Mouse (Mus musculus): Measurements from ENCODE around the gene Slc28a1. TPM values are rescaled to one million over a fixed set of nuclear protein-coding genes. Genes with fewer than 3 reads are reported as not detected.

Slc28a1 gene
- polyA plus RNA-seq, 1 experiment, result not detected

DNA sequence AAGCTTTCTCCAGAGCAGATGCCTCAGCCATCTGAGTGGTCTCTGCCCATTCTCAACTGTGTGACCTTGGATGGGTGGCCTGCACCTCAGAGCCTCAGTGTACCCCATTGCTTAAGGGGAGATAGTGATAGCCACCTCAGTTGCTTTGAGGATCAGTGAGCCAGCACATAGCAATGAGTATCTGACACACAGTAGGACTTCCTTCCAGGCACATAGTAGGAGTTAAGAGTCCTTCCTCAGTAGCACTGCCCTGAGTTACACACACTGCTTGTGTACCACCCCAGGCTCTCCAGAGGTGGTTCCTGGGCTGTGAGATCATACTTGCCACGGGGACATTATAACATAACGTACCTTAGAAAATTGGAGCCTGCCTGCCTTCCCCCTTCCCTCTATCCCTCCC lies 19.3 kb downstream of the Slc28a1 start:
- Histone ChIP-seq H3ac (ENCODE audit: control insufficient read depth, insufficient read length) (no peak overlapping the region), H3K79me2 (ENCODE audit: control insufficient read depth, insufficient read depth) (no peaks in the 10 kb centered on the region), H3K36me3 (ENCODE audit: control insufficient read depth, insufficient read depth) (no peaks in the 10 kb centered on the region), H3K27me3 (ENCODE audit: control insufficient read depth, insufficient read depth, insufficient read length) (no peaks in the 10 kb centered on the region), H3K4me2 (ENCODE audit: low read depth) (no peak overlapping the region), H3K4me3 (no peak overlapping the region)
- TF ChIP-seq USF1 (IDR thresholded peaks at IDR 0.05; ENCODE audit: low read depth) (no peak), TCF12 (IDR thresholded peaks at IDR 0.05; ENCODE audit: insufficient read depth, poor library complexity, severe bottlenecking) (no peak), POLR2A (IDR thresholded peaks at IDR 0.05; ENCODE audit: insufficient read length, low read depth) (no peak), SRF (IDR thresholded peaks at IDR 0.05; ENCODE audit: control insufficient read depth, insufficient read length, low read depth) (no peak), MYOD1 (IDR thresholded peaks at IDR 0.05; ENCODE audit: control insufficient read depth in 1 of 3, insufficient read length in 2 of 3, low read depth in 2 of 3) (no peak), E2F4 (IDR thresholded peaks at IDR 0.05; ENCODE audit: insufficient read depth) (no peak), REST (IDR thresholded peaks at IDR 0.05; ENCODE audit: insufficient read depth, insufficient read length) (no peak), POLR2AphosphoS2 (IDR thresholded peaks at IDR 0.05; ENCODE audit: insufficient read length, low read depth) (no peak), MAX (IDR thresholded peaks at IDR 0.05; ENCODE audit: low read depth) (no peak), MYOG (IDR thresholded peaks at IDR 0.05; ENCODE audit: control insufficient read depth in 1 of 3, insufficient read depth in 1 of 3, insufficient read length in 2 of 3, low read depth in 2 of 3) (no peak), TCF3 (IDR thresholded peaks at IDR 0.05; ENCODE audit: insufficient read length, low read depth) (no peak), CEBPB (IDR thresholded peaks at IDR 0.05; ENCODE audit: insufficient read depth, poor library complexity, severe bottlenecking) (no peak)

DNA sequence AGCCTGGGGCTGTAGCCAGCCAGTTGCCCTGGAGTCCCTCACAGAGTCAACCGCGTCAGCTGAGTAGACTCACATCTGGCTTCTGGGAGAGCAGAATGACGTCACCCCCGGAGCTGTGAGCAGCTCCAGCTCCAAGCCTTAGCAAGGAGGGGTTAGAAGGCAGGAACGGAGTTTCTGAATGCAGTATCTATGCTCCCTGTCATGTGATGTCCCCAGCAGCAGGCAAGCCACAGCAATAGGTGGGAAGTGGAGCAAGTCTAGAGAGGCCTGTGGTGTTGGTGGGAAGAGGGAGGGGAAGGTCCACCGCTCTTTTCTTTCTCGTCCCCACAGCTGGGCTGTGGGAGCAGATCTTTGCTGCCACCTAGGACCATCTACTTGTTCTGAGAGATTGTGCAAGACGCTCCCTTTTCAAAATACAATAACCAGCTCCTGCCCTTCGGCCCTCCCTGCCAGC lies 20.0 kb downstream of the Slc28a1 start:
- TF ChIP-seq SRF (IDR thresholded peaks at IDR 0.05; ENCODE audit: control insufficient read depth, insufficient read length, low read depth) (no peak), USF1 (IDR thresholded peaks at IDR 0.05; ENCODE audit: low read depth) (peak; percentile 30), MYOD1 (IDR thresholded peaks at IDR 0.05; ENCODE audit: control insufficient read depth in 1 of 3, insufficient read length in 2 of 3, low read depth in 2 of 3) (no peak), CEBPB (IDR thresholded peaks at IDR 0.05; ENCODE audit: insufficient read depth, poor library complexity, severe bottlenecking) (peak; percentile 63)
- no peak overlapping the region for H3K4me3 ChIP-seq
- H3K27me3 ChIP-seq (ENCODE audit: control insufficient read depth, insufficient read depth, insufficient read length), result no peaks in the 10 kb centered on the region
- no peak overlapping the region for H3ac ChIP-seq (ENCODE audit: control insufficient read depth, insufficient read length)
- H3K36me3 ChIP-seq (ENCODE audit: control insufficient read depth, insufficient read depth), result no peaks in the 10 kb centered on the region
- H3K4me2 ChIP-seq (ENCODE audit: low read depth), result peak overlapping the region; percentile 46
- no peaks in the 10 kb centered on the region for H3K79me2 ChIP-seq (ENCODE audit: control insufficient read depth, insufficient read depth)

DNA sequence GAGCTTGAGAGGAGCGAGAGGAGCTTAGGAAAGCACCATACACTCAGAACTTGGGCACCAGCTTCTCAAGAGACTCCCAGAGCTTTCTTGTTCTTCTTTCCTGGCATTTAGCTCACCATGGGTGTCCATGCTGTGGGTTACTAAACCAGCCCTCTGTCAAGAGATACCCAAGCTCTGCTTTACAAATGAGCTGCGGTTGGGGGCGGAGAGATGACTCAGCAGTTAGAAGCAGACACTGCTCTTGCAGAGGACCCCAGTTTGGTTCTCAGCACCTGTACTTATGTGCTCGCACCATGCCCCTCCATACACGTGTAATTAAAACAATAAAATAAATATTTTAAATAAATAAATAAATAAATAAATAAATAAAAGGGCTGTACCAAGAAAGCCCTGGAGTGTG lies 22.7 kb downstream of the Slc28a1 start:
- Histone ChIP-seq H3K27me3 (ENCODE audit: control insufficient read depth, insufficient read depth, insufficient read length) (no peaks in the 10 kb centered on the region), H3K4me2 (ENCODE audit: low read depth) (no peak overlapping the region), H3ac (ENCODE audit: control insufficient read depth, insufficient read length) (no peak overlapping the region), H3K79me2 (ENCODE audit: control insufficient read depth, insufficient read depth) (no peaks in the 10 kb centered on the region), H3K36me3 (ENCODE audit: control insufficient read depth, insufficient read depth) (no peaks in the 10 kb centered on the region), H3K4me3 (no peak overlapping the region)
- no peak for TF ChIP-seq REST (IDR thresholded peaks at IDR 0.05; ENCODE audit: insufficient read depth, insufficient read length)
- no peak for TF ChIP-seq USF1 (IDR thresholded peaks at IDR 0.05; ENCODE audit: low read depth)
- TF ChIP-seq CEBPB (IDR thresholded peaks at IDR 0.05; ENCODE audit: insufficient read depth, poor library complexity, severe bottlenecking), result no peak
- TF ChIP-seq E2F4 (IDR thresholded peaks at IDR 0.05; ENCODE audit: insufficient read depth), result no peak
- TF ChIP-seq SRF (IDR thresholded peaks at IDR 0.05; ENCODE audit: control insufficient read depth, insufficient read length, low read depth), result no peak
- TF ChIP-seq TCF3 (IDR thresholded peaks at IDR 0.05; ENCODE audit: insufficient read length, low read depth), result no peak
- TF ChIP-seq TCF12 (IDR thresholded peaks at IDR 0.05; ENCODE audit: insufficient read depth, poor library complexity, severe bottlenecking), result no peak
- TF ChIP-seq MYOD1 (IDR thresholded peaks at IDR 0.05; ENCODE audit: control insufficient read depth in 1 of 3, insufficient read length in 2 of 3, low read depth in 2 of 3), result no peak

- no peaks in the 10 kb centered on the region for H3K36me3 ChIP-seq (ENCODE audit: control insufficient read depth, insufficient read depth)
- no peaks in the 10 kb centered on the region for H3K27me3 ChIP-seq (ENCODE audit: control insufficient read depth, insufficient read depth, insufficient read length)
- no peak overlapping the region for H3ac ChIP-seq (ENCODE audit: control insufficient read depth, insufficient read length)
- TF ChIP-seq SRF (IDR thresholded peaks at IDR 0.05; ENCODE audit: control insufficient read depth, insufficient read length, low read depth), result no peak
- TF ChIP-seq E2F4 (IDR thresholded peaks at IDR 0.05; ENCODE audit: insufficient read depth), result no peak
- no peak for TF ChIP-seq POLR2A (IDR thresholded peaks at IDR 0.05; ENCODE audit: insufficient read length, low read depth)
- TF ChIP-seq USF1 (IDR thresholded peaks at IDR 0.05; ENCODE audit: low read depth), result no peak
- no peak for TF ChIP-seq MAX (IDR thresholded peaks at IDR 0.05; ENCODE audit: low read depth)
- no peak for TF ChIP-seq CEBPB (IDR thresholded peaks at IDR 0.05; ENCODE audit: insufficient read depth, poor library complexity, severe bottlenecking)
- no peak for TF ChIP-seq MYOD1 (IDR thresholded peaks at IDR 0.05; ENCODE audit: control insufficient read depth in 1 of 3, insufficient read length in 2 of 3, low read depth in 2 of 3)
- TF ChIP-seq POLR2AphosphoS2 (IDR thresholded peaks at IDR 0.05; ENCODE audit: insufficient read length, low read depth), result no peak
- no peak for TF ChIP-seq MYOG (IDR thresholded peaks at IDR 0.05; ENCODE audit: control insufficient read depth in 1 of 3, insufficient read depth in 1 of 3, insufficient read length in 2 of 3, low read depth in 2 of 3)
- TF ChIP-seq TCF12 (IDR thresholded peaks at IDR 0.05; ENCODE audit: insufficient read depth, poor library complexity, severe bottlenecking), result no peak
- no peak for TF ChIP-seq REST (IDR thresholded peaks at IDR 0.05; ENCODE audit: insufficient read depth, insufficient read length)
- TF ChIP-seq TCF3 (IDR thresholded peaks at IDR 0.05; ENCODE audit: insufficient read length, low read depth), result no peak
- H3K79me2 ChIP-seq (ENCODE audit: control insufficient read depth, insufficient read depth), result no peaks in the 10 kb centered on the region
- H3K4me2 ChIP-seq (ENCODE audit: low read depth), result no peak overlapping the region
- H3K4me3 ChIP-seq, result no peak overlapping the region
Measured at GRCm38 (mm10) chr7:81139100-81139499, 24.5 kb downstream of the Slc28a1 start.

GRCm38 (mm10) chr7:81139671-81140404 lies 25.2 kb downstream of the Slc28a1 start:
- no peaks in the 10 kb centered on the region for H3K36me3 ChIP-seq (ENCODE audit: control insufficient read depth, insufficient read depth)
- H3K27me3 ChIP-seq (ENCODE audit: control insufficient read depth, insufficient read depth, insufficient read length), result no peaks in the 10 kb centered on the region
- no peak for TF ChIP-seq USF1 (IDR thresholded peaks at IDR 0.05; ENCODE audit: low read depth)
- no peak for TF ChIP-seq MAX (IDR thresholded peaks at IDR 0.05; ENCODE audit: low read depth)
- TF ChIP-seq MYOD1 (IDR thresholded peaks at IDR 0.05; ENCODE audit: control insufficient read depth in 1 of 3, insufficient read length in 2 of 3, low read depth in 2 of 3), result no peak
- no peak for TF ChIP-seq TCF3 (IDR thresholded peaks at IDR 0.05; ENCODE audit: insufficient read length, low read depth)
- TF ChIP-seq POLR2A (IDR thresholded peaks at IDR 0.05; ENCODE audit: insufficient read length, low read depth), result no peak
- TF ChIP-seq MYOG (IDR thresholded peaks at IDR 0.05; ENCODE audit: control insufficient read depth in 1 of 3, insufficient read depth in 1 of 3, insufficient read length in 2 of 3, low read depth in 2 of 3), result no peak
- TF ChIP-seq E2F4 (IDR thresholded peaks at IDR 0.05; ENCODE audit: insufficient read depth), result no peak
- no peak for TF ChIP-seq SRF (IDR thresholded peaks at IDR 0.05; ENCODE audit: control insufficient read depth, insufficient read length, low read depth)
- TF ChIP-seq REST (IDR thresholded peaks at IDR 0.05; ENCODE audit: insufficient read depth, insufficient read length), result no peak
- TF ChIP-seq CEBPB (IDR thresholded peaks at IDR 0.05; ENCODE audit: insufficient read depth, poor library complexity, severe bottlenecking), result no peak
- no peak for TF ChIP-seq TCF12 (IDR thresholded peaks at IDR 0.05; ENCODE audit: insufficient read depth, poor library complexity, severe bottlenecking)
- no peak for TF ChIP-seq POLR2AphosphoS2 (IDR thresholded peaks at IDR 0.05; ENCODE audit: insufficient read length, low read depth)
- H3K4me2 ChIP-seq (ENCODE audit: low read depth), result no peak overlapping the region
- no peak overlapping the region for H3ac ChIP-seq (ENCODE audit: control insufficient read depth, insufficient read length)
- H3K4me3 ChIP-seq, result no peak overlapping the region
- H3K79me2 ChIP-seq (ENCODE audit: control insufficient read depth, insufficient read depth), result no peaks in the 10 kb centered on the region

Measured in myocyte (in vitro differentiated cells).